Mouse (Mus musculus): ENCODE data around the gene Nwd2. TPM values are rescaled to one million over a fixed set of nuclear protein-coding genes. Genes with fewer than 3 reads are reported as not detected.

Gene Nwd2
- 0.05 and 0.15 TPM in 2 replicates for polyA plus RNA-seq (2012; rRNA removed)

DNA sequence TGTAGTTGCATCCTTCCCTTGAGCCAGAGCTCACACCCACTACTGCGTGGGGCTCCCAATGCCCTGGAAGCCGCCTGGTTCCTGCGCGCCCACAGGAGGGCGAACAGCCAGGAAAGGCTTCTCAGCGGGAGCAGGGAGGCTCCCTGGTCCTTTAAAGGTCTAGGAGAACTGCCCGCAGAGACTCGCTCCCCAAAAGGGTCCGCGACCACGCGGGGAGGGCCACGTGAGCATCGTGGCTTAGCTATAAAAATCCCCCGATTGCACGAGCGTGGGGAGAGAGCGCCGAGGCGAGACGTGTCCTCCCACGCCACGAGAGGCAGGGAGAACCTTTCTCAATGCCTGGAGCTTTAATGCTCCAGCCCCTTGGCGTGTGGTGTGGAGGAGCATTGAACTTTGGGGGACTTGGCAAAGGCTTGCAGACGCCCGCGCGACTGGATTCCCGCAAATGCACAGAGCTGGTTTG, at the start of gene Nwd2:
Gene Nwd2, plus strand, starts transcription at position 33 of the 463 bp plus-strand sequence.
- Histone ChIP-seq H3K4me3 (replicated peaks; ENCODE audit: extremely low read depth, low read depth, low read length) (no peak within 1 kb of the TSS), H3K4me1 (ENCODE audit: control insufficient read depth, insufficient read depth, low read length) (no peaks in the 10 kb centered on the region)
- TF ChIP-seq POLR2A (IDR thresholded peaks at IDR 0.05; ENCODE audit: borderline replicate concordance, extremely low read depth, low read depth, low read length) (no peak), CTCF (IDR thresholded peaks at IDR 0.05; ENCODE audit: insufficient read depth, low read length) (no peak)
- no peak for DNase-seq
- 4% methylated on average over 29 of the region's 29 CpGs for WGBS

GRCm38 (mm10) chr5:63607447-63607846, 41.5 kb upstream of the Nwd2 start:
- 59% methylated on average over 2 of the region's 2 CpGs for WGBS
- no peaks in the 10 kb centered on the region for H3K4me1 ChIP-seq (ENCODE audit: control insufficient read depth, insufficient read depth, low read length)
- no peak overlapping the region for H3K4me3 ChIP-seq (replicated peaks; ENCODE audit: extremely low read depth, low read depth, low read length)
- no peak for DNase-seq
- TF ChIP-seq CTCF (IDR thresholded peaks at IDR 0.05; ENCODE audit: insufficient read depth, low read length) (no peak), POLR2A (IDR thresholded peaks at IDR 0.05; ENCODE audit: borderline replicate concordance, extremely low read depth, low read depth, low read length) (no peak)

DNA sequence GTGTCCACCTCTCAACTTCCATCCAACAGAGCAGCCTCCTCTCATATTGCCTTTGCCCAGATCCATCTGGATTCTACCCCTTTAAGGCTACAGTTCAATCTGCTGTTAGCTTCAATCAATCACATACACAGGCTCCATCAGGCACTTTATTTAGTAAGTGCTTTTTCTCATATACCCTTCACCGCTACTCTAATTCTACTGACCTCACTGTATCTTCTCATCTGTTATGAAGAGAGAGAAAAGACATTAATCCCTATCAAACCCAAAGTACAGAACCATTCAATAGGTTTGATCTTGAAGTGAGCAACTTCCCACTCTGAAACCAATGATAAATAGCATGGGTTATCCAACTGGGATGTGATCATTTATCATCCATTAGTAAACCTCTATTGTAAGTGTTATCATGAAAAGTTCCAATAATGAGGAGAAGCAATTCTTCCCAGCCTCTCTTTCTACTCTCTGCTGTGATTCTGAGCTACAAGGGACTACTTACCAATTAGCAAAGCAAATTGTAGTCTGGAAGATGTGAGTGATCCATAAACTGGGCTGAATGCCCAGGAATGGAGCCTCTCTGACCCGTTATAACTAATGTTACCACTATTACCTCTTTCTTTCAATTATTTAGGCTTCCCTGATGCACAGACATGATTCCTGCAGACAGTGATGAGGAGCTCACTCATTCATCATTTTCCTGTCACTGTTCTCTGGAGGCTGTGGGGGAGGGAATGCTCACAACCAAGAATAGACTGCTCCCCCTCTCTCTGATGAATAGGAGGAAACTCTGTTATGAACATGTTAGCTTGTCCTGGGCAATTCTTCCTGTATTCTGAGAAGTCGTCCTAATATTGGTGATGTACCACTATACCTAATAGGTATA, 31.9 kb upstream of the Nwd2 start:
- no peak for TF ChIP-seq POLR2A (IDR thresholded peaks at IDR 0.05; ENCODE audit: borderline replicate concordance, extremely low read depth, low read depth, low read length)
- no peak for TF ChIP-seq CTCF (IDR thresholded peaks at IDR 0.05; ENCODE audit: insufficient read depth, low read length)

DNA sequence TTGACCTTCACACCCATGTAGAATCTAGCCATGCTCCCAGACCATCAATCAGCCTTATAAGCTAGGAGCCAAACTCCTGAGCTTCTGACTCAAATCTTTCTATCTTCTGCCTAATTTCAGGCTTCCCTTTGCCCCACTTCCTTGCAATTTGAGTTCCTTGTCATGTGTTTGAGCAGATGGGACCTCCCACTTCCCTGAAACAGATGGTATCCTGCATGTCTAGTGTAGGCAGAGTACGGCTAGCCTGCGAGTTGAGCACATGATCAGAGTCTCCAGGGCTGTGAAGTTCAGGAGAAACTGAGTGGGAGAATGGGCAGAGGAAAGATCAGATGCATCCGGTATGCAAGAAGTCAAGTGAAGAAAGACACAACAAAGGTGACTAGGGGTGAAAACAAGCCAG, 24.8 kb upstream of the Nwd2 start:
- TF ChIP-seq POLR2A (IDR thresholded peaks at IDR 0.05; ENCODE audit: borderline replicate concordance, extremely low read depth, low read depth, low read length) (no peak), CTCF (IDR thresholded peaks at IDR 0.05; ENCODE audit: insufficient read depth, low read length) (no peak)
- WGBS, result 72% methylated on average over 3 of the region's 3 CpGs
- DNase-seq, result no peak
- H3K4me1 ChIP-seq (ENCODE audit: control insufficient read depth, insufficient read depth, low read length), result no peaks in the 10 kb centered on the region
- H3K4me3 ChIP-seq (replicated peaks; ENCODE audit: extremely low read depth, low read depth, low read length), result no peak overlapping the region

More for the DNA sequence above, 31.9 kb upstream of the Nwd2 start:
- Histone ChIP-seq H3K4me1 (ENCODE audit: control insufficient read depth, insufficient read depth, low read length) (no peaks in the 10 kb centered on the region), H3K4me3 (replicated peaks; ENCODE audit: extremely low read depth, low read depth, low read length) (no peak overlapping the region)
- WGBS, result 62% methylated on average over 3 of the region's 3 CpGs
- no peak for DNase-seq

- TF ChIP-seq POLR2A (IDR thresholded peaks at IDR 0.05; ENCODE audit: borderline replicate concordance, extremely low read depth, low read depth, low read length), result no peak
- TF ChIP-seq CTCF (IDR thresholded peaks at IDR 0.05; ENCODE audit: insufficient read depth, low read length), result no peak
These were observed 20.9 kb upstream of the Nwd2 start for GRCm38 (mm10) chr5:63627832-63628530.

DNA sequence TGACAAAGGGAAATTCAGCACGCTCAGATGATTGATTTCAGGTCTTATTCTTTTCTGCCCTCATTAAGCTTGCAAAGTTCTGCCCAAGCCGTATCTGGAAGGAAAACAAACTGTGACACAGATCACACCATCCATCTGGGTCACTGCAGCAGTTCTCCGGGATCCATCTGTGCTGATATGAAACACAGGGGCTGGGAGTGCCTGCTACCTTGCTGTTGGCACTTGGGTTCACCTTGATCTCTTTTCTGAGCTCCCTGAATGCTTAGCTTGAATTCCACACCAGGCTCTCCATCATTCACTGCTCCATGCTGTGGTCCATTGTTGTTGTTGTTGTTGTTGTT, 20.4 kb upstream of the Nwd2 start:
- TF ChIP-seq CTCF (IDR thresholded peaks at IDR 0.05; ENCODE audit: insufficient read depth, low read length) (no peak), POLR2A (IDR thresholded peaks at IDR 0.05; ENCODE audit: borderline replicate concordance, extremely low read depth, low read depth, low read length) (no peak)
- WGBS, result 48% methylated on average over 3 of the region's 3 CpGs
- no peak for DNase-seq
- H3K4me3 ChIP-seq (replicated peaks; ENCODE audit: extremely low read depth, low read depth, low read length), result no peak overlapping the region
- no peaks in the 10 kb centered on the region for H3K4me1 ChIP-seq (ENCODE audit: control insufficient read depth, insufficient read depth, low read length)

More at GRCm38 (mm10) chr5:63627832-63628530, 20.9 kb upstream of the Nwd2 start:
- no peak for DNase-seq
- Histone ChIP-seq H3K4me3 (replicated peaks; ENCODE audit: extremely low read depth, low read depth, low read length) (no peak overlapping the region), H3K4me1 (ENCODE audit: control insufficient read depth, insufficient read depth, low read length) (no peaks in the 10 kb centered on the region)
- 89% methylated on average over 1 of the region's 1 CpGs for WGBS

DNA sequence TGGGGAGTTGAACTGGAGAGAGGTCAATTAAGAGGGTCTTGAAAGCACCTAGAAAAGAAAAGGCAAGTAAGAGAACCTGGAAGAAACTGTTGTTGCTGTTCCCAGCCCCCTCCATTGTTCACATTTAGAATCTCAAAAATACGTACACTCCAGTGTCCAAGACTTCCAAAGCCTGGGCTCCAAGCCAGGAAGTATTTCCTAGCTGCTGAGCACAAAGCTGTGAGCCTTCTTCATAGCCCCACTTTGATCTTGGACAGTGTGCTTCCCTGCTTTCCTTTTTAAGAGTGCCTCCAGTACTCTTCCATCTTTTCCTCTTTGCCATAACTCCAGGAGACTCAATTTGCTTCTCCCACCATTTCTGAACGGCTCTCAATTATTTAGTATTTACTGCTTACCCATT, 14.3 kb upstream of the Nwd2 start:
- no peak for DNase-seq
- Histone ChIP-seq H3K4me1 (ENCODE audit: control insufficient read depth, insufficient read depth, low read length) (no peaks in the 10 kb centered on the region), H3K4me3 (replicated peaks; ENCODE audit: extremely low read depth, low read depth, low read length) (no peak overlapping the region)
- WGBS, result 35% methylated on average over 2 of the region's 2 CpGs
- no peak for TF ChIP-seq POLR2A (IDR thresholded peaks at IDR 0.05; ENCODE audit: borderline replicate concordance, extremely low read depth, low read depth, low read length)
- TF ChIP-seq CTCF (IDR thresholded peaks at IDR 0.05; ENCODE audit: insufficient read depth, low read length), result no peak

GRCm38 (mm10) chr5:63648187-63648586, 715 bp upstream of the Nwd2 start:
- H3K4me3 ChIP-seq (replicated peaks; ENCODE audit: extremely low read depth, low read depth, low read length), result no peak overlapping the region
- no peaks in the 10 kb centered on the region for H3K4me1 ChIP-seq (ENCODE audit: control insufficient read depth, insufficient read depth, low read length)
- 34% methylated on average over 2 of the region's 2 CpGs for WGBS
- no peak for TF ChIP-seq POLR2A (IDR thresholded peaks at IDR 0.05; ENCODE audit: borderline replicate concordance, extremely low read depth, low read depth, low read length)
- TF ChIP-seq CTCF (IDR thresholded peaks at IDR 0.05; ENCODE audit: insufficient read depth, low read length), result no peak
- no peak for DNase-seq

DNA sequence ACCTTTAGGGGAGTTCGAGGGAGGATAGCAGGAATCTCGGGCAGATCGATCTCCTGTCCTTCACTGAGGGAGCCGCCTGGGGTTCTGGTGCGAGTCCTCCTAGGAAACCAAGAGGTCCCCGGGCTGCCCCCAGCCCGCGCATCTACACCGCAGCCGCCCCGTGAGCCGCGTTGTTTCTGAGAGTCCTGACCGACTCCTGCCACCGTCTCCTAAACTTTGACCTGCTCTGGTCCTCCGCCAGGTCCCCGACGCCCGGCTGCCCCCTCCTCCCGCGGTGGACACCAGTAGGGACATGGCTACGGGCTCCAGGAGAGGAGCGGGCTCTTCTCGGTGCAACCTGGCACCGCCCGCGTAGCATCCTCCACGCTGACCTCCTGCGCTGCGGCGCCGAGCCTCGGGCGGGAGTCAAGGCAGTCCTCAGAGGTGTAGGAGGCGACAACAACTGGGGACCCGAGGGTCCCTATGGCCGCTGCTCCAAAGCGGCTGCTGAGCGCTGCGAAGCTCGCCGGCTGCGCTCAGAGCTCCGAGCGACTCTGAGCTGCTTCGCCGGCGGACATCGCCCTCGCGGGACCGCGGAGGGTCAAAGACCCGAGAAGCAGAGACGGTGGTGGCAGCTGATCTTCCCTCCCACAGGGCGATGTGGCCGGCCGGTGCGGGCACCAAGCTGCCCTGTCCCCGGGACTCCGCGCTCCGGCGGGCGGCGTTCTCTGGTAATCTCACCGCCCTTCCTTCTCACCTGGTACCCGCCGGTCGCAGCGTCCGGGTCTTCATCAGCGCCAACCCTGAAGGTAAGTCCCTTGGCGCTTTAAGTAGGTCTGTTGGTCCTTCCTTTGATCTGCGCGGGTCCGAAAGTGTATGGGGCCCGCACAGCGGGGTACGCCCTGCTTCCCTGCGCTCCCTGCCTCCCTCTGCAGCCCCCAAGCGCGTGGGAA, 897 bp downstream of the Nwd2 start:
- no peak for DNase-seq
- TF ChIP-seq CTCF (IDR thresholded peaks at IDR 0.05; ENCODE audit: insufficient read depth, low read length), result no peak
- WGBS, result 1% methylated on average over 83 of the region's 83 CpGs
- Histone ChIP-seq H3K4me1 (ENCODE audit: control insufficient read depth, insufficient read depth, low read length) (no peaks in the 10 kb centered on the region), H3K4me3 (replicated peaks; ENCODE audit: extremely low read depth, low read depth, low read length) (no peak overlapping the region)

All from lung, adult 2 months (tissue).